Mouse (Mus musculus) lung, postnatal 10 days (tissue): Measurements from ENCODE around the gene Ecd.

Experiments
- DNase-seq: peaks from one replicate; pipeline ENCODE4 v3.0.0; 2021

Ecd gene

GRCm38 (mm10) chr14:20347991-20348541 is at the start of gene Ecd, which contains the start of gene Fam149b:
Gene Ecd (minus strand): TSS chr14:20348121.
Gene Fam149b (plus strand): TSS chr14:20348162.
- peak; percentile 96 for DNase-seq

DNA sequence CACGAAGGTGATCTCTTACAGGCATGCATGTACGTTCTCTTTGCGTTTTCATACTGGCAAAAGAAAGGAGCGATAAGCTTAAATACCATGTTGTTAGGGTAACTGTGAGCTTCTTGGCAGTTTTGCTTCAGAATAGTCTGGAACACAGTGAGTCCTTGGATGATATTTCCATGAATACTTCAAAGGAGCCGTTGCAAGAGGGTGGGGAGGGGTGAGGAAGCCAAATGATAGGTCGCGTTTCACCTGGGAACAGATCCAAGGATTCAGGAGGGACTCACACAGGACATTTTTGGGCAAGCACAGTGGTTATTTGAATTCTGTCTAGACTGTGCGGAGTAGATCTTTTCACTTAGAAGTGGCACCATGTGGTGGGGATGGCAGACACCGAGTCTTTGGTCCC is 49.3 kb upstream of the Ecd start:
- no peak for DNase-seq

GRCm38 (mm10) chr14:20393205-20393913 is 45.4 kb upstream of the Ecd start, which contains the start of gene Mrps16:
Gene Mrps16 (minus strand): TSS chr14:20393634.
- peak; percentile 98 for DNase-seq

GRCm38 (mm10) chr14:20392326-20392725 is 44.4 kb upstream of the Ecd start:
- DNase-seq, result no peak

GRCm38 (mm10) chr14:20389446-20390079 is 41.6 kb upstream of the Ecd start:
- no peak for DNase-seq

DNA sequence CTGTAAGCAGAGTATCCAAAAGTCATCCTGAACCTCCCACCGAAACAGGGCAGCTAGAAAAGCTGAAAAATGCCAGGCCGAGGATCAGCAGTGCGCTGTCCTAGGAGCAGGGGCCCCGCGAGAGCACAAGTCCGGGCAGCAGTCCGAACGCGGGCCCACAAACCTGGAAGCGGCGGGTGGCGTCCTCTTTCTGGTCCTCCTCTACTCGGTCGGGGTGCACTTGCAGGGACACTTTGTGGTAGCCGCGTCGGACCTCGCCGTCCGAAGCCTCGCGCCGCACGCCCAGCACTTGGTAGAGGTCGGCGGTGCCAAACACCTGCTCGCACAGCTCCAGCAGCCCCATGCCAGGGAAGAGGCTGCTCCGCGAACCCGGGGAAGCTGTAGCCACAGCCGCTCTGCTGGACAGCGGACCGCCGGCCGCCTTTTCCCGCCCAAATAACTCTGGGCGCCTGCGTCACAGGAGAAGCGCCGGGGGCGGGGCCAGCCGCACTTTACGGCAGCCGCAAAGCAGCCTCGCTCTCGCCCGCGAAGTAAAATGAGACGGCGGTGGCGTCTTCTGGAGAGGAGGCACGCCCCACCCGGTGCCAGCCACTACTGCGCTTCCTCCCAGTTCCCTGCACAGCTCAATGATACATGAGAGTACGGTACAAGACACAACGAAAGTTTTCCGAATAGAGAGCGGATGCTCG is 40.7 kb upstream of the Ecd start, which contains the start of gene Dnajc9:
Dnajc9 (minus strand) TSS at position 470 of the 689 bp plus-strand sequence.
- DNase-seq, result peak; percentile 98

GRCm38 (mm10) chr14:20379753-20380430 is 32.0 kb upstream of the Ecd start:
- no peak for DNase-seq

DNA sequence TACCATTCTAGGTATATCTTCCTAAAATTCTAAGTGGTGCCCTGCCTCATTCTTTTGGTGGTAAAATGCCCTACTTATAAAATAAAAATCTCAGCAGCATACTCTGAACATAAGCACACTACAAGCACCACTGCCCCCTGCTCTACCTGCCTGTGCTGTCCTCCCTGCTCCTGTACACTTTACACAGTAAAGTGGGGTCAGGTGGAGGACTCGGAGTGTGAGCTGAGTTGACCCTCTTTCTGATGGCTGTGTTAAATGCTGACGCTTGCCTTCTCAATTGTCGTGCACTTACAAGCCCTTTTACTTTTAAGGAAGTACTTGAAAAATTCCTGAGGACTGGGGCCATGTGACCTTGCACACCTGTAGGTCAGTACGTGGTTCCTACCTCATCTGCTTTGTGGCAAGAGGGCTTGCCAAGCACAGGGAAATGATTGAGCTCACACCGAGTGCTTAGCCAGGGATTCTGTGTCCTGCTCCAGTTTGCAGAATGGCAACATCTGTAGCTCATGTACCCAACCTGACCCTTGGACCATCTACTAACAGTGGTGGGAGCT is 31.2 kb upstream of the Ecd start:
- DNase-seq, result peak; percentile 32

GRCm38 (mm10) chr14:20378313-20379061 is 30.6 kb upstream of the Ecd start:
- peak; percentile 69 for DNase-seq

GRCm38 (mm10) chr14:20377112-20377521 is 29.2 kb upstream of the Ecd start:
- peak; percentile 28 for DNase-seq

DNA sequence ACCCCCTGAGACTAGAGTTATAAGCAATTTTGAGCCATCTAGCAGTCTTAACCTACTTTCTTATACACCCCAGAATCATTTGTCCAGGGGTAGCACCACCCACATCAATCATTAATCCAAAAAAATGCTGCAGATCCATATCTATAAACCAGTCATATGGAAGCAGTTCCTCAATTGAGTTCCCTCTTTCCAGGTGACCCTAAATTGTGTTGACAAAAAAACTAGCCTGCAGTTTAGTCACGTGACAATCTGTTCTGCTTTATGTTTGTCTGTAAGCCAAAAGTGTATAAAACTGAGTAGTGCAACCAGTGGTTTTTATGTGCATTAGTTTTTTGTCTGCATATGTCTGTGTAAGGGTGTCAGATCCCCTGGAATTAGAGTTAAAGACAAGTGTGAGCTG is 23.9 kb upstream of the Ecd start:
- no peak for DNase-seq

DNA sequence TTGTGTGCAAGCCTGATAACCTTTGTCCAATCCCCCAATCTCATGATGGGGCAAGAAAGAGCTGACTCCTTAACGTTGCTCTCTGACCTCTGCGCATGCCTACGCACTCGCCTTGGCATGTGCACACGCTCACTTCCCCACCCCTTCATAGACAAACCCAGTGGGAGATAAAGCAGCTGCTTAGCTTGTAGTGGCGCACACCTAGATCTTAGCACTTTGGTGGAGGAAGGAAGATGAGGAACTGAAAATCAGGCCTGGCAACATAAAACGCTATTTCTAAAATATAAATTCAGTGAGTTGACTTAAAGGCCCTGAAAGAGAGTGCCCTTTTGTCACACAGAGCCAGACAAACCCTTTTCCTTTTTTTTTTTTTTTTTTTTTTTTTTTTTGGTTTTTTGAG is 22.9 kb upstream of the Ecd start:
- no peak for DNase-seq

DNA sequence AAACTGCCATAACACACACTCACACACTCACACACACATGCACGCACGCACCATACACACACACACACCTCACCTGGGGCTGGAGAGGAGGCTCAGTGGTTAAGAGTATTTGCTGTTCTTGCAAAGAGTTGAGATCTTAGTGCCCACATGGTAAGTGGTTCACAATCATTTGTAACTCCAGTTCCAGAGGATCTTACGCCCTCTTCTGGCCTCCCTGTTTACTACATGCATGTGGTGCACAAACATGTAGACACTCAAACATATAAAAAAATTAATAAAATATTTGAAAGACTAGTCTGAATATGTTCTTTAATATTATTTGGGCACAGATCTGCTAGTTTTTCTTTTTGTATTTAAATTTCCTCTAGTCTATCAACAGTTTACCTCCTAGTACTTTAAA is 20.4 kb upstream of the Ecd start:
- no peak for DNase-seq

- no peak for DNase-seq
Observed at GRCm38 (mm10) chr14:20363230-20363629, 15.3 kb upstream of the Ecd start.

DNA sequence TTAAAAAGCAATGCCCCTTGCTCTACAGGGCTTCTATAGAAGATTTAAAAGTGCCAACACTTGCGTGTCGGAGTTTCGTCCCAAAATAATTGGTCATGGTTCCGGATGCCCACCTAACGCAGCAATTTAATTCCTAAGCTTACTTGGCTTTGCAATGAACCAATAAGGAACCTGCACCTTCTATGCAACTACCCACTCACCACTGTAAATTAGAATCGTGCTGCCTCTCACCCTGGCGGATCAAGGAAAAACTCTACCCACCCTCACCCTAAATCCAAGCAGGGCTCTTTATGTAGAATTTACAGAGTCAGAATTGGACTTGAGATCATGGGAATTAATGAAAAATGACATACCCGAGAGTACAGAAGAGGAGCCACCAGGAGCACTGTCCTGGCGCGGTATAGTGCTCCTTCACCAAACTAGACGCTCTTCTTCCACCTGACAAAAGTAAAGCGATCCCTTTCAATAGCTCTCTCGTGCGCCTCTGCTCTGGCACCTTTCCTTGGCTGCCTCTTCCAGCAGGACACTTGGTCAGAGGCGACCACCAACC is 405 bp downstream of the Ecd start:
- DNase-seq, result no peak

GRCm38 (mm10) chr14:20345885-20346284 is 2.0 kb downstream of the Ecd start:
- no peak for DNase-seq

DNA sequence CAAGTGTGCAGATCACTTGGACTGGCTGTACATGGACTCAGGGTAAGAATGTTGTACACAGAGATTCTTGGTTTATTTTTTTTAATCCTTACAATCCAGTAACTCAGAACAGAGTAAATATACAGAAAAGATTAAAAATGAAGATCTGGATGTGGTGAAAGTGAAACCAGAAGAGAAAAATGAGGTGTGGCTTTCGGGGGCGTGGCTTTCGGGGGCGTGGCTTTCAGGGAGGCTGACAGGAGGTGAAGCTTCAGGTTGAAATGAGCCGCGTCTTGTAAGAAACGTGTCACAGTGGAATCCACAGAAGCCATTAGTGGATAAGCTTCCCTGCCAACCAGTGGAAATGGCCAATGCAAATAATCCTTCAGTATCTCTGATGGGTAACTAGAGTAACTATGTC is 7.1 kb downstream of the Ecd start:
- peak; percentile 8 for DNase-seq

- DNase-seq, result peak; percentile 33
Observed at GRCm38 (mm10) chr14:20340149-20340548, 7.8 kb downstream of the Ecd start.

DNA sequence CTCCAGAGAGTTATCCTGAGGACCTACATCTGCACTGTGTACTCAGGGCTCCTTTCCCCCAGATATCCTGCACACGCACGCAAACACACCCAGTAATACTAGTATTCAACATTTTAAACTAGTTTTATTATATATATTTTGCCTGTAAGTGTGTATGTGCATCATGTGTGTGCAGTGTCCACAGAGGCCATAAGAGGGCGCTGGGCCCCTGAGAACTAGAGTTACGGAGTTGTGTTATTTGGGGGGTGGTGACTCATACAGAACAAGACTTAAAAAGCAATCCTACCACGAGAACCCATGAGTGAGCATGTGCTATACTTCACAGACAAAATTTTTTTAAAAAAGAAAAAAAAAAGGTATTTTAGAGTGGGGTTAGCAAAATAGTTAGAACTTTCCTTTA is 8.5 kb downstream of the Ecd start:
- no peak for DNase-seq

DNA sequence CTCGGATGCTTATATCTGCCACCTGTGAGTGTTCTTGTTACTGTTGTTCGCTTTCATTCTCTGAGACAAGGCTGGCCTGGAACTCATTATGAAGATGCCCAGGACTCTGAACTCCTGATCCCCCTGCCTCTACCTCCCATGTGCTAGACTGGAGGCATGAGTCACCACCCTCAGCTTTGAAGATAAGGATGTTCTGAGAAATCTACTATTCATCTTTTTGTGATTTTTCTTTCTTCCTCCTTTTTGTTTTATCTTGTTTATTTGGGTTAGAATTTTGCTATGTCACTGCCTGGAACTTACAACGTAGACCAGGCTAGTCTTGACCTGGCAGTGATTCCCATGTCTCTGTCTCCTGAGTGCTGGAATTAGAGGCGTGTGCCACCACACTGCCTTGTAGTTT is 16.6 kb downstream of the Ecd start:
- DNase-seq, result no peak

GRCm38 (mm10) chr14:20328474-20328873 is 19.4 kb downstream of the Ecd start:
- peak; percentile 21 for DNase-seq

- no peak for DNase-seq
Observed at GRCm38 (mm10) chr14:20324196-20324595, 23.7 kb downstream of the Ecd start.
